Mouse (Mus musculus): ENCODE data around the gene Hyal1.
"Not testable (repeated sequence)": the region's sequence is repeated elsewhere in the genome, so short reads cannot be mapped to it uniquely, and the experiment has no call there.

Gene Hyal1

DNA sequence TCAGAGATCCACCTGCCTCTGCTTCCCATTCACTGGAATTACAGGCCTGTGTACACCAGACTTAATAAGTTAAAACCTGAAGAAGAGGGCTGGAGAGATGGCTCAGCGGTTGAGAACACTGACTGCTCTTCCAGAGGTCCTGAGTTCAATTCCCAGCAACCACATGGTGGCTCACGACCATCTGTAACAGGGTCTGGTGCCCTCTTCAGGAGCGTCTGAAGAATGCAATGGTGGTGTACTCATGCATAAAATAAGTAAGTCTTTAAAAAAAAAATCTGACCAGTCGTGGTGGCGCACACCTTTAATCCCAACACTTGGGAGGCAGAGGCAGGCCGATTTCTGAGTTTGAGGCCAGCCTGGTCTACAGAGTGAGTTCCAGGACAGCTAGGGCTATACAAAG, 3.0 kb upstream of the Hyal1 start:
- DNase-seq: not testable (repeated sequence)

GRCm38 (mm10) chr9:107575579-107576356, 959 bp upstream of the Hyal1 start:
- DNase-seq: no peak

DNA sequence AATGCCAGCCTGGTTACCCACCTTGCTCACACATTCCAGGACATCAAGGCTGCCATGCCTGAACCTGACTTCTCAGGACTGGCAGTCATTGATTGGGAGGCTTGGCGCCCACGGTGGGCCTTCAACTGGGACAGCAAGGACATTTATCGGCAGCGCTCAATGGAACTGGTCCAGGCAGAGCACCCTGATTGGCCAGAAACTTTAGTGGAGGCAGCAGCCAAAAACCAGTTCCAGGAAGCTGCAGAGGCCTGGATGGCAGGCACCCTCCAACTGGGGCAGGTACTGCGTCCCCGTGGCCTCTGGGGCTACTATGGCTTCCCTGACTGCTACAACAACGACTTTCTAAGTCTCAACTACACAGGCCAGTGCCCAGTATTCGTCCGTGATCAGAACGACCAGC, 1.1 kb downstream of the Hyal1 start:
- DNase-seq: no peak

DNA sequence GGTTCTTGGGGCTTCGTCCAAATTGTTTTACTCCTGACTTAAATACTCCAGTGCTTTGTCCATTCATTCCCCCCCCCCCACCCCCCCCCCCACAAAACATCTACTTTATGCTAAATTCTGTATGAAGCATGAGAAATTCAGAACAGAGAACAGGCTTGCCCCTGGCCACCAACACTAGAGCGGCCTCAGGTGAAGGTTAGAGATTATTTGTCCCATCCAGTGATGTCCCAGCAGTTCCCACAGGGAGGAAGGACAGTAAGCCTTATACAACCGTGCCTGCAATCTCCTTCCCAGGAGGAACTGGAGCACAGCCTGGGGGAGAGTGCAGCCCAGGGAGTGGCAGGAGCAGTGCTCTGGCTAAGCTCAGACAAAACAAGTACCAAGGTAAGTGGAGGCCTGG, 1.9 kb downstream of the Hyal1 start, which contains the start of gene Naa80:
Gene Naa80 (plus strand): TSS at position 301 of the 400 bp plus-strand sequence.
- DNase-seq: no peak

- no peak for DNase-seq
Observed at GRCm38 (mm10) chr9:107579023-107579900, 2.5 kb downstream of the Hyal1 start.

- peak; percentile 95 to 97 for DNase-seq
Observed at GRCm38 (mm10) chr9:107580501-107581317, 4.0 kb downstream of the Hyal1 start, which contains the start of gene Hyal3. Hyal3 (plus strand) TSS chr9:107580818.

- no peak for DNase-seq
Observed at GRCm38 (mm10) chr9:107581584-107581983, 4.9 kb downstream of the Hyal1 start.

DNA sequence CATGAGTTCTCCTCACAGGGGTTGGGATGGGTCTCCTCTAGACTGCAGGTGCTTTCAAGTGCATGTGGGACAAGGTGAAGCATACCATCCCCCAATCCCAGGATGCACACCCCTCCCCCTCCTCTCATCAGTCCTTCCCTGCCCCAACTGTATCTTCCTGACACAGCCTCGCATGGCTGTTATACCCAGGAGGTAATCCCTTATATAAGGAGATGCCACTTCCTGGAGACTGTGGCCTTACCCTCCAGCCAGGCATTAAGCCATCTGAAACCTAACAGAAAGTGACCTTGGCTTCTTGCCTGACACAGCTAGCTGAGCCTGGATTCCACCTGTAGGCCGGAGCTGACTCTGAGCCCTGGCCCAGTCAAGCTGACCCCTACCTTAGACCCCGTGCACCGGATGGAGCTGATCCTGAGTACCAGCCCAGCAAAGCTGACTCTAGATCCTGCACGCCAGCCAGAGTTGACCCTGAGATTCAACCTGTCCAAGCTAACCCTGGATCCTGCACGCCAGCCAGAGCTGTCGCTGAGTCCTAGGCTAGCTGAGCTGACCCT, 5.9 kb downstream of the Hyal1 start:
- DNase-seq: peak in 1 of 2 experiments; percentile 71

GRCm38 (mm10) chr9:107583174-107583573, 6.4 kb downstream of the Hyal1 start:
- DNase-seq: no peak

DNA sequence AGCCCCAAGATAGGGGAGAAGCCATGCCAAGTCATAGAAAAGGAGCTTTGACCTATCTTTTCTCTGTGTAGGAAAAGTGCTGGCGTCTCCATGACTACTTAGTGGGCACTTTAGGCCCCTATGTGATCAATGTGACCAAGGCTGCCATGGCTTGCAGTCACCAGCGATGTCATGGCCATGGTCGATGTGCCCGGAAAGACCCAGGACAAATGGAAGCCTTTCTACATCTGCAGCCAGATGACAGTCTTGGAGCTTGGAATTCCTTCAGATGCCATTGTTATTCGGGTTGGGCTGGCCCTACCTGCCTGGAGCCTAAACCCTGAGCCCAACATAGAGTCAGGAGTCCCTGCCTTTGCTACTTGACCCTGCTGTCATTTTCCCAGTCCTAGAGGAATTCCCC, 9.8 kb downstream of the Hyal1 start:
- DNase-seq: no peak

GRCm38 (mm10) chr9:107586974-107587832, 10.5 kb downstream of the Hyal1 start, which contains the start of gene Ifrd2:
Ifrd2 (plus strand) TSS chr9:107587642.
- peak; percentile 98 to 99 for DNase-seq

- DNase-seq: peak; percentile 72 to 88
Observed at GRCm38 (mm10) chr9:107587833-107588639, 11.3 kb downstream of the Hyal1 start.

GRCm38 (mm10) chr9:107590058-107590772, 13.5 kb downstream of the Hyal1 start:
- DNase-seq: peak; percentile 68 to 88

DNA sequence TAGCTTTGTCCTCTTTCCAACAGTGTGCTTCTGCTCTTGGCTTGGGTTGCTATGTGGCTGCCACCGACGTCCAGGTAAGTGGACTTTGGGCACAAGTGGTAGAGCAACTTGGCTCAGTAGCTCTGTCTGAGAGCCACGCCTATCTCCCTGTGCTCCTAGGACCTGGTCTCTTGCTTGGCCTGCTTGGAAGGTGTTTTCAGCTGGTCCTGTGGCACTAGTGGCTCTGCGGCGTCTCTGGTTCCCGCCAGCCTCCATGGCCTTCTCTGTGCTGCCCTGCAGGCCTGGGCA, 14.0 kb downstream of the Hyal1 start:
- DNase-seq: peak; percentile 64 to 89

GRCm38 (mm10) chr9:107593101-107593976, 16.6 kb downstream of the Hyal1 start:
- peak; percentile 73 to 94 for DNase-seq

GRCm38 (mm10) chr9:107594281-107595062, 17.7 kb downstream of the Hyal1 start:
- DNase-seq: peak in 1 of 2 experiments; percentile 61

DNA sequence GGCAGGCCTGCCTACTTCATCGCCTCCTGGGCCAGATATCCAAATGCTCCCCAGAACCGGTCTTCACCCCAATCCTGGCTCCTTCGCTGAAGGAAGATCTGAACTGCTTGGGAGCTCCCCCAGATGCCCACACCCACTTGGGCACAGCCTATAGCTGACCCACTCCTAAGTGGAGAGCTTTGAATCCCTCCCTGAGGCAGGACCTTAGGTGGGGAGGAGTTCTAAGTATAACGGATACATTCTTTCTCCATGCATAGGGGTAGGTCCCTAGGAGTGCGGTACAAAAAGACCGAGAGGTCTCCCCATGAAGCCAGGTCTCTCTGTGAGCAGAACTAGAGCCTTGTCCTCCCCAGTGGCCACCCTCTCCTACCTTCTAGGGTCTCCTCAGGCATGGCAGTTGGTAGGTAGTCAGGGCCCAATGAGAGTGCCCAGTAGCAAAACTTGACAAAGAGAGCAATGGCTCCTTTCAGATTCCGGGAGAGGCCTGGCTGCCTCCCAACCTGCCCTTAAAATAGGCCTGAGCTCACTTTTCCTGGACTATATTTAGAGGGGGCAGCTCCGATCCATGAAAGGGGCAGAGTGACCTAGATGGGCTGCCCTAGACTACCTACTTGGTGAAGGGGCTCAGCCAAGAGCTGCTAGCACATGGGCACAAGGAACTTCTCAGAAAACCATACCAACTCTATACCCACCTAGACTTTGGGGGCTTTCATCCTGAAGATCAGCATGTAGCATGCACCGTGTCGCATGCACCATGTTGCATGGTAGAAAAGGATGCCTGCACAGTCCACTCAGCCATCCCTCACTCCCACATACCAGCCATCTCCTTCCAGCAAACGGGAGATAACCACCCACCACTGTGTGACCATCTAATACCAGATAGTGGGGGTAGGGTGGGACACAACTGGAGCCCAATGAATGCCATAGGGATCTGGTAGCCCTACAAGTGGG, 20.2 kb downstream of the Hyal1 start:
- DNase-seq: peak; percentile 48 to 58

Measured in kidney, postnatal 25 days (tissue).